Mouse (Mus musculus): ENCODE data around the gene Rundc1. TPM values are rescaled to one million over a fixed set of nuclear protein-coding genes. Genes with fewer than 3 reads are reported as not detected.
"Not testable (repeated sequence)": the region's sequence is repeated elsewhere in the genome, so short reads cannot be mapped to it uniquely, and the experiment has no call there.

Gene Rundc1
- polyA plus RNA-seq, 1 experiment from 2014 or later: 30.7 TPM

GRCm38 (mm10) chr11:101460321-101460720 lies 35.4 kb downstream of the Rundc1 start:
- H3K27ac ChIP-seq (ENCODE audit: low read depth, low read length): no peak overlapping the region
- H3K4me3 ChIP-seq (ENCODE audit: low read length): no peak overlapping the region
- no peak overlapping the region for H3K4me2 ChIP-seq (ENCODE audit: low read length)
- peaks cover 24% of the 10 kb centered on the region for H3K4me1 ChIP-seq (ENCODE audit: control insufficient read depth, insufficient read depth, low read depth, low read length)
- H3K9ac ChIP-seq (ENCODE audit: low read depth, low read length): no peak overlapping the region
- no peak for ATAC-seq
- 91% methylated on average over 15 of the region's 15 CpGs for WGBS
- peaks cover 36% of the 10 kb centered on the region for H3K36me3 ChIP-seq (ENCODE audit: control insufficient read depth, insufficient read depth, low read length)
- H3K27me3 ChIP-seq (replicated peaks; ENCODE audit: control insufficient read depth, insufficient read depth, low read length): no peaks in the 10 kb centered on the region
- H3K9me3 ChIP-seq (ENCODE audit: control insufficient read depth, low read length): no peaks in the 10 kb centered on the region

- Histone ChIP-seq H3K4me3 (ENCODE audit: low read length) (no peak overlapping the region), H3K4me2 (ENCODE audit: low read length) (no peak overlapping the region), H3K36me3 (ENCODE audit: control insufficient read depth, insufficient read depth, low read length) (peaks cover 36% of the 10 kb centered on the region), H3K27ac (ENCODE audit: low read depth, low read length) (no peak overlapping the region), H3K27me3 (replicated peaks; ENCODE audit: control insufficient read depth, insufficient read depth, low read length) (no peaks in the 10 kb centered on the region), H3K4me1 (ENCODE audit: control insufficient read depth, insufficient read depth, low read depth, low read length) (peaks cover 31% of the 10 kb centered on the region), H3K9me3 (ENCODE audit: control insufficient read depth, low read length) (no peaks in the 10 kb centered on the region), H3K9ac (ENCODE audit: low read depth, low read length) (no peak overlapping the region)
- 54% methylated on average over 14 of the region's 14 CpGs for WGBS
- no peak for ATAC-seq
Observed at GRCm38 (mm10) chr11:101462141-101462540, 37.3 kb downstream of the Rundc1 start.

DNA sequence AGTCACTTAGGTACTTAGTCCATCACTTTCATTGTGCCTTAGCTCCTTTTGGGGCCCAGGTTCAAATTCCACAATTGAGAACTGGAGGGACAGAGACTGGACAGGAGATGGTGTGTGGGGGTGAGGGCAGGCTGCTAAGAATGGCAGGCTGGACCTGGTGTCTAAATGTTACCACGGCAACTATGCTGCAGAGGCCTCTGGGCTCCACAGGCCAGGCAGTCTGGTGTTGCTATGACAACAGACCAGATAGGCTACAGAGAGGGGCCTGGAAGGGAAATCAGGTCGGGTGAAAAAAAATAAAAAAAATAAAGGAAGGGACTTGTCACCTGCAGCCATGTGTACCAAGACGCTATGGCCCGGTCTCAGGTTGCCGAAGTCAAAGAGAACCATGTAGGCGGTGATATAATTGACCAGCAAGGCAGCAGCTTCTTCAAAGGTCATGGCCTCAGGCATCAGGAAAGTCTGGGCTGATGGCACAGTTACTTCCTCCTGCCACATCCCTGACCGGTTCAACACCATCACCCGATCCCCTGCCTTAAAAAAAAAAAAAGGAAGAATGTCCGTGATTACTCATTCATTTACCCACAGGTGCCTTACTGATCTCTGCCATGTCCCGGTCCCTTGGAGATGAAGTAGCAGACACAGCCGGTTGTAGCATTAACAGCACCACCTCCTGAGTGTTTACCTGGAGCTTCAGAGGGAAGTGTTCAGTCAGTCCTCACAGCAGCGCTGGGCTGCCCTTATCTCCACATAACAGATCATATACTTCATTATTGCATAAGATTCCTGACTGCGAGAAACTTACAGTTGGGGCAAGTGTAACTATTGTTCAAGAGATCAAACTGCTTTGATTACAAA lies 37.9 kb downstream of the Rundc1 start:
- Histone ChIP-seq H3K9ac (ENCODE audit: low read depth, low read length) (no peak overlapping the region), H3K4me3 (ENCODE audit: low read length) (no peak overlapping the region), H3K4me2 (ENCODE audit: low read length) (peak overlapping the region; percentile 61), H3K27ac (ENCODE audit: low read depth, low read length) (no peak overlapping the region), H3K9me3 (ENCODE audit: control insufficient read depth, low read length) (no peaks in the 10 kb centered on the region), H3K4me1 (ENCODE audit: control insufficient read depth, insufficient read depth, low read depth, low read length) (peaks cover 34% of the 10 kb centered on the region), H3K36me3 (ENCODE audit: control insufficient read depth, insufficient read depth, low read length) (peaks cover 34% of the 10 kb centered on the region), H3K27me3 (replicated peaks; ENCODE audit: control insufficient read depth, insufficient read depth, low read length) (no peaks in the 10 kb centered on the region)
- WGBS: 21% methylated on average over 13 of the region's 13 CpGs
- no peak for ATAC-seq

GRCm38 (mm10) chr11:101464211-101465100 lies 39.6 kb downstream of the Rundc1 start, which contains the start of gene Rnd2:
TSS of gene Rnd2 (plus strand) at chr11:101464999.
- peaks cover 41% of the 10 kb centered on the region for H3K4me1 ChIP-seq (ENCODE audit: control insufficient read depth, insufficient read depth, low read depth, low read length)
- H3K9me3 ChIP-seq (ENCODE audit: control insufficient read depth, low read length): no peaks in the 10 kb centered on the region
- peak within 1 kb of the TSS; percentile 93 for H3K9ac ChIP-seq (ENCODE audit: low read depth, low read length)
- H3K36me3 ChIP-seq (ENCODE audit: control insufficient read depth, insufficient read depth, low read length): peaks cover 23% of the 10 kb centered on the region
- H3K4me3 ChIP-seq (ENCODE audit: low read length): peak within 1 kb of the TSS; percentile 94
- no peaks in the 10 kb centered on the region for H3K27me3 ChIP-seq (replicated peaks; ENCODE audit: control insufficient read depth, insufficient read depth, low read length)
- peak within 1 kb of the TSS; percentile 61 for H3K4me2 ChIP-seq (ENCODE audit: low read length)
- peak within 1 kb of the TSS; percentile 94 for H3K27ac ChIP-seq (ENCODE audit: low read depth, low read length)
- ATAC-seq: 0 out of 2 replicates have a peak, but pooled peaks have one; percentile 0
- 8% methylated on average over 12 of the region's 12 CpGs for WGBS

GRCm38 (mm10) chr11:101465101-101465868 lies 40.4 kb downstream of the Rundc1 start:
- Histone ChIP-seq H3K4me3 (ENCODE audit: low read length) (peak overlapping the region; percentile 94), H3K4me1 (ENCODE audit: control insufficient read depth, insufficient read depth, low read depth, low read length) (peaks cover 46% of the 10 kb centered on the region), H3K27me3 (replicated peaks; ENCODE audit: control insufficient read depth, insufficient read depth, low read length) (no peaks in the 10 kb centered on the region), H3K9me3 (ENCODE audit: control insufficient read depth, low read length) (no peaks in the 10 kb centered on the region), H3K36me3 (ENCODE audit: control insufficient read depth, insufficient read depth, low read length) (peaks cover 15% of the 10 kb centered on the region), H3K27ac (ENCODE audit: low read depth, low read length) (peak overlapping the region; percentile 94), H3K4me2 (ENCODE audit: low read length) (peak overlapping the region; percentile 61), H3K9ac (ENCODE audit: low read depth, low read length) (peak overlapping the region; percentile 93)
- peak; percentile 25 for ATAC-seq
- under 1% methylated on average over 51 of the region's 51 CpGs for WGBS

DNA sequence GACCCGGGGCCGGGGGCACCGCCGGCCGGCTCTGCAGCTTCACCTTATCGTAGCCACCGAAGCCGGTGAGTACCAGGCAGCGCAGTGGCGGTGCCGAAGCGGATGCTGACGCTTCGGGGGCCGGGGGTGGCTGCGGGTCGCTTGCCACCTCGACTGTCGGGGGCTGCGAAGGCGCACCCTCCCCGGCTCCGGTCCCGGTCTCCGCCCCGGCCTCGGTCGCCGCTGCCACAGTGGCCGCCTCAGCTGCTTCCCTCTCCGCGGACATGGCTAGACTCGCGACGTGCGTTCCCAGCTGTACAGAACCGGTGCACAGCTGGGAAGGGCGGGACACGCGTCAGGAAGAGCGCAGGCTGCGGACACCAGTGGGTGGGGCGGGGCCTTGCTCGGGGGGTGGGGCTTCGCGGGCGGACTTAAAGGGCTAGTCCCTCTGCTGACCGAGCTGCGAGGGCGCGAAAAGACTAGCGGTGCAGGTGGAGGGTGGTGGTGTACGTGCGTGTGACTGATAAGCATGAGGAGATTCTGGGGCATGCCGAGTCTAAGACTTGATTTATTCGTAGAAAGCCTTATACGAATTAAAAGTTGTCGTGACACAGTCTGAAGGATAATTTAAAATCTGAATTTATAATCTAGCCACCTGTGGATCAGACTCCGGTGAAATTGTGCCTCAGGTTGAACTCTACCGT lies 41.1 kb downstream of the Rundc1 start, which contains the start of gene Vat1:
Vat1 (minus strand) TSS at position 362 of the 683 bp plus-strand sequence.
- Histone ChIP-seq H3K4me3 (ENCODE audit: low read length) (peak within 1 kb of the TSS; percentile 94), H3K9ac (ENCODE audit: low read depth, low read length) (peak within 1 kb of the TSS; percentile 93), H3K36me3 (ENCODE audit: control insufficient read depth, insufficient read depth, low read length) (peaks cover 11% of the 10 kb centered on the region), H3K27me3 (replicated peaks; ENCODE audit: control insufficient read depth, insufficient read depth, low read length) (no peaks in the 10 kb centered on the region), H3K9me3 (ENCODE audit: control insufficient read depth, low read length) (no peaks in the 10 kb centered on the region), H3K4me2 (ENCODE audit: low read length) (peak within 1 kb of the TSS; percentile 86), H3K27ac (ENCODE audit: low read depth, low read length) (peak within 1 kb of the TSS; percentile 94), H3K4me1 (ENCODE audit: control insufficient read depth, insufficient read depth, low read depth, low read length) (peaks cover 46% of the 10 kb centered on the region)
- under 1% methylated on average over 60 of the region's 60 CpGs for WGBS
- peak; percentile 73 for ATAC-seq

GRCm38 (mm10) chr11:101466552-101466950 lies 41.7 kb downstream of the Rundc1 start:
- ATAC-seq; H3K9ac ChIP-seq (ENCODE audit: low read depth, low read length); H3K36me3 ChIP-seq (ENCODE audit: control insufficient read depth, insufficient read depth, low read length); H3K27me3 ChIP-seq (replicated peaks; ENCODE audit: control insufficient read depth, insufficient read depth, low read length); H3K27ac ChIP-seq (ENCODE audit: low read depth, low read length); H3K9me3 ChIP-seq (ENCODE audit: control insufficient read depth, low read length): not testable (repeated sequence)
- 66% methylated on average over 5 of the region's 5 CpGs for WGBS
- peak overlapping the region; percentile 61 for H3K4me2 ChIP-seq (ENCODE audit: low read length)
- peak overlapping the region; percentile 94 for H3K4me3 ChIP-seq (ENCODE audit: low read length)
- peaks cover 46% of the 10 kb centered on the region for H3K4me1 ChIP-seq (ENCODE audit: control insufficient read depth, insufficient read depth, low read depth, low read length)

Data from hindbrain, embryonic 16.5 days (tissue).